Mouse (Mus musculus) bone marrow, adult 2 months (tissue): ENCODE results near the gene Lfng. TPM values are rescaled to one million over a fixed set of nuclear protein-coding genes. Genes with fewer than 3 reads are reported as not detected.
A peak's percentile ranks its signal among the peaks of the same experiment; 100 is the strongest.

ENCODE experiments used
- H3K27ac ChIP-seq: fragments of 200-500 bp; 2 replicates; pipeline ENCODE4 v1.5.1; 2012; ENCODE audit warnings: low read depth, mild to moderate bottlenecking, control low read depth, inconsistent platforms, low read length; ENCODE audit not compliant: control insufficient read depth, poor library complexity, insufficient read depth
- H3K4me1 ChIP-seq: fragments of 200-500 bp; 2 replicates; pipeline ENCODE4 v1.6.1; 2011; ENCODE audit warnings: low read length; ENCODE audit not compliant: control insufficient read depth, insufficient read depth
- H3K4me3 ChIP-seq: fragments of 200-500 bp; replicated peaks from 2 replicates; pipeline ENCODE3; 2011; ENCODE audit warnings: mild to moderate bottlenecking, low read depth, low read length, control low read depth; ENCODE audit not compliant: control insufficient read depth
- CTCF ChIP-seq: fragments of 200-500 bp; IDR thresholded peaks from 2 replicates; pipeline ENCODE4 v1.5.1; 2011; ENCODE audit warnings: low read length, control low read depth; ENCODE audit not compliant: control insufficient read depth, insufficient read depth
- POLR2A ChIP-seq: fragments of 200-500 bp; IDR thresholded peaks from 2 replicates; pipeline ENCODE4 v1.6.1; 2011; ENCODE audit warnings: low read depth, mild to moderate bottlenecking, control low read depth, low read length, borderline replicate concordance; ENCODE audit not compliant: control insufficient read depth
- WGBS: fragments of 180-500 bp; shearing (Covaris S2); methylation state at CpG from one replicate; pipeline ENCODE4 v1.1.7; 2018; 5-methylcytosine and 5-hydroxymethylcytosine counted together
- polyA plus RNA-seq: library from polyadenylated mRNA; stranded (reverse); fragments of >200 nt; gene quantifications from 2 replicates; pipeline ENCODE4 v1.2.4, GENCODE M21; 2011; ENCODE audit warnings: low replicate concordance; ENCODE audit not compliant: missing spikeins, insufficient read depth, insufficient read length

Lfng gene
- polyA plus RNA-seq, 1 experiment, result 25.9 TPM

- 69% methylated on average over 6 of the region's 6 CpGs for WGBS
- Histone ChIP-seq H3K27ac (no peak overlapping the region), H3K4me1 (no peaks in the 10 kb centered on the region; the same call in 1 of the 2 replicates), H3K4me3 (no peak overlapping the region)
- TF ChIP-seq CTCF, result no peak
- TF ChIP-seq POLR2A, result no peak
Measured at GRCm38 (mm10) chr5:140579771-140580170, 27.3 kb upstream of the Lfng start.

GRCm38 (mm10) chr5:140581569-140581968 is 25.6 kb upstream of the Lfng start:
- Histone ChIP-seq H3K27ac (no peak overlapping the region), H3K4me1 (no peaks in the 10 kb centered on the region; the same call in 1 of the 2 replicates), H3K4me3 (no peak overlapping the region)
- 65% methylated on average over 5 of the region's 5 CpGs for WGBS
- TF ChIP-seq CTCF, result no peak

GRCm38 (mm10) chr5:140582995-140583731 is 24.0 kb upstream of the Lfng start:
- no peaks in the 10 kb centered on the region; the same call in 1 of the 2 replicates for H3K4me1 ChIP-seq
- no peak overlapping the region for H3K4me3 ChIP-seq
- WGBS, result 63% methylated on average over 8 of the region's 8 CpGs
- TF ChIP-seq CTCF (no peak), POLR2A (no peak)
- no peak overlapping the region for H3K27ac ChIP-seq

- no peaks in the 10 kb centered on the region; the same call in 1 of the 2 replicates for H3K4me1 ChIP-seq
- TF ChIP-seq POLR2A (no peak), CTCF (no peak)
- no peak overlapping the region for H3K27ac ChIP-seq
- H3K4me3 ChIP-seq, result no peak overlapping the region
- 74% methylated on average over 6 of the region's 6 CpGs for WGBS
Measured at GRCm38 (mm10) chr5:140583732-140584368, 23.3 kb upstream of the Lfng start.

GRCm38 (mm10) chr5:140589082-140589774 is 17.9 kb upstream of the Lfng start:
- H3K27ac ChIP-seq, result no peak overlapping the region
- TF ChIP-seq CTCF (no peak), POLR2A (no peak)
- H3K4me1 ChIP-seq, result peaks cover 2% of the 10 kb centered on the region; the same call in 1 of the 2 replicates
- 83% methylated on average over 16 of the region's 16 CpGs for WGBS
- H3K4me3 ChIP-seq, result no peak overlapping the region

GRCm38 (mm10) chr5:140594846-140595245 is 12.3 kb upstream of the Lfng start:
- Histone ChIP-seq H3K4me3 (no peak overlapping the region), H3K27ac (peak overlapping the region; percentile 27), H3K4me1 (peaks cover 8% of the 10 kb centered on the region)
- TF ChIP-seq CTCF, result no peak
- no peak for TF ChIP-seq POLR2A
- WGBS, result 49% methylated on average over 5 of the region's 5 CpGs

- WGBS, result 15% methylated on average over 3 of the region's 3 CpGs
- peaks cover 8% of the 10 kb centered on the region for H3K4me1 ChIP-seq
- no peak for TF ChIP-seq CTCF
- TF ChIP-seq POLR2A, result peak; percentile 24; the same call in 1 of the 2 replicates
- H3K4me3 ChIP-seq, result peak overlapping the region; percentile 27
- H3K27ac ChIP-seq, result peak overlapping the region; percentile 95
Measured at GRCm38 (mm10) chr5:140596426-140596825, 10.7 kb upstream of the Lfng start.

GRCm38 (mm10) chr5:140596927-140597588 is 10.1 kb upstream of the Lfng start:
- H3K4me3 ChIP-seq, result peak overlapping the region; percentile 11
- peak overlapping the region; percentile 95 for H3K27ac ChIP-seq
- WGBS, result 1% methylated on average over 18 of the region's 18 CpGs
- peaks cover 8% of the 10 kb centered on the region for H3K4me1 ChIP-seq
- no peak for TF ChIP-seq CTCF
- TF ChIP-seq POLR2A, result no peak
